Mouse (Mus musculus): ENCODE measurements around the gene Ttc39a.

GRCm38 (mm10) chr4:109482701-109483100 lies 76.3 kb downstream of the Ttc39a start:
- TF ChIP-seq CTCF (IDR thresholded peaks at IDR 0.05; ENCODE audit: low read depth): no peak
- no peak for TF ChIP-seq EP300 (optimal IDR thresholded peaks at IDR 0.05)

Measured in stomach, postnatal 0 days (tissue).